Mouse (Mus musculus) heart, postnatal 14 days (tissue): ENCODE data around the gene Zfyve27. TPM values are rescaled to one million over a fixed set of nuclear protein-coding genes. Genes with fewer than 3 reads are reported as not detected.

Source experiments
- DNase-seq, 2 experiments: peaks; one replicate each; pipeline ENCODE4 v3.0.0; 2021 to 2022
- intact Hi-C: fragments of 180-260 bp; cut with DNase I; formaldehyde crosslinking; loops from one replicate; pipeline ENCODE4 v1.15.1; 2025
- total RNA-seq, 2 experiments: library from RNA; stranded (reverse); gene quantifications; 2 replicates each; pipeline ENCODE4 v1.2.3; 2021

The Zfyve27 gene
- total RNA-seq, 2 experiments from 2014 or later: 24.6 to 26.5 TPM

DNA sequence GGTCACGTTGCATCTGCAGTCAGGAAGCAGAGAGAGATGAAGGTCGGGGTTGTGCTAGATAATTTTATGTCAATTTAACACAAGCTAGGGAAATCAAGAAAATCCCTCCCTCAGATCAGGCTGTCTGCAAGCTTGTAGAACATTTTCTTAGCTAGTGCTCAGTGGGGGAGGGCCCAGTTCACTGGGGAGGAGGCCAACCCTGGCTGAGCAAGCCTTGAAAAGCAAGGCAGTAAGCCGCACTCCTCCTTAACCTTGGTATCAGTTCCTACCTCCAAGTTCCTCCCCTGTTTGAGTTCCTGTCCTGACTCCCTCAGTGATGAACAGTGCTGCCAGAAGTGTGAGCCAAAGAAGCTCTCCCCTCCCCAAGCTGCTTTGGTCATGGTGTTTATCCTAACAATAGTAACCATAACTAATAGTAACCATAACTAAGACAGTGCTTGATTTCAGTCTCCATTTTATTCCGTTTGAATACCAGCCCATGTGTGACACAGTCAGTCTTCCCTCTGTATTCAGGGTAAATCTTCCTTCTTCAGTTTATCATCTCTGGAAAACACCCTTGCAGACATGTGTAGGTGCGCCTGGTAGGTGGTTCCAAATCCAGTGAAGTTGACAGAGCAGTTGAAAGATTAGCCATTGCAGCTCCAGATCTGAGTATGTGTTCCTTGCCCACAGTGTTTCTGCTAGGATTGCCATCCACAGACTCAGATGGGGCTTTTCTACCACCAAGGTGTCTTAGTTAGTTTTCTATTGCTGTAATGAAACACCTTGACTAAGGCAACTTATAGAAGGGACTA lies 23.8 kb upstream of the Zfyve27 start:
- DNase-seq: no peak
- intact Hi-C loops: no loop called here

DNA sequence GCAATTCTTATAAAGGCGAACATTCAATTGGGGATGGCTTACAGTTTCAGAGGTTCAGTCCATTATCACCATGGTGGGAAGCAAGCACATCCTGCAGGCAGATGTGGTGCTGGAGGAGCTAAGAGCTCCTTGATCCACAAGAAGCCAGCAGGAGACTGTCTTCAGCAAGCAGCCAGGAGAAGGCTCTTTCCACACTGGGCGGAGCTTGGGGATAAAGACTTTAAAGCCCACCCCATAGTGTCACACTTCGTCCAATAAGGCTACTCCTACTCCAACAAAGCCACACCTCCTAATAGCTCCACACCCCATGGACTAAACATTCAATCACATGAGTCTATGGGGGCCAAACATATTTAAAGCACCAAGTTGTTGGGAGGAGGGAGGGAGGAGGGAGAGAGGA lies 21.8 kb upstream of the Zfyve27 start:
- intact Hi-C loops: no loop called here
- no peak for DNase-seq

DNA sequence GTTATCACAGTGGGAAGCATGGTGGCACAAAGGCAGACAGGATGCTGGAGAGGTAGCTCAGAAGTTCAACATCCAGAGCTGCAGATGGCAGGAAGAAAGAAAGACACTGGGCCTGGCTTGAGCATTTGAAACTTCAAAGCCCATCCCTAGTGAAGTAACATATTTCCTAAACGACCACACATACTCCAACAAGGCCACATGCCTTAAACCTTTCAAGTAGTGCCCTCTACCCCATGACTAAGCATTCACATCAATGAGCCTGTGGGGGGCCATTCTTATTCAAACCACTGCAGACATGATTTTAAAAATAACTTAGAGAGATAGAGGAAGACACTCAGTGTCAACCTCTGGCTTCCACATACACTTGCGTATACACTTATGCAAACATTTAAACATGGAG lies 21.0 kb upstream of the Zfyve27 start:
- DNase-seq: no peak
- intact Hi-C loops: no loop called here

DNA sequence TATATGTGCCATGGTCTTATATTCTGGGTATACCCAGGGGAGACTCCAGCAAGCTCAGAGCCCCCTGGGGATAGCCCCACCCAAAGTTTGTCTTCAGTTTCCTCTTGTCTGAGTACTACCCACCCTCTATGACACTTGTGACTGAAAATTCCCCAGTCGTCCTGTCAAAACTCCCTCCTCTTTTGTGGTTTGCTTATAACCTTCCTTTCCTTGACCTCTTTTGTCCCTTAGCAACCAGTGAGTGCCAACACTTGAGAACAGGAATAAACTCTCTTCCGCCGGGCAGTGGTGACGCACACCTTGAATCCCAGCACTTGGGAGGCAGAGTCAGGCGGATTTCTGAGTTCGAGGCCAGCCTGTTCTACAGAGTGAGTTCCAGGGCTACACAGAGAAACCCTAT lies 19.7 kb upstream of the Zfyve27 start:
- intact Hi-C loops: loop anchor here (1.0 kb wide), 1 partner anchor 22 kb away; no protein-coding TSS in a partner anchor
- DNase-seq: no peak

DNA sequence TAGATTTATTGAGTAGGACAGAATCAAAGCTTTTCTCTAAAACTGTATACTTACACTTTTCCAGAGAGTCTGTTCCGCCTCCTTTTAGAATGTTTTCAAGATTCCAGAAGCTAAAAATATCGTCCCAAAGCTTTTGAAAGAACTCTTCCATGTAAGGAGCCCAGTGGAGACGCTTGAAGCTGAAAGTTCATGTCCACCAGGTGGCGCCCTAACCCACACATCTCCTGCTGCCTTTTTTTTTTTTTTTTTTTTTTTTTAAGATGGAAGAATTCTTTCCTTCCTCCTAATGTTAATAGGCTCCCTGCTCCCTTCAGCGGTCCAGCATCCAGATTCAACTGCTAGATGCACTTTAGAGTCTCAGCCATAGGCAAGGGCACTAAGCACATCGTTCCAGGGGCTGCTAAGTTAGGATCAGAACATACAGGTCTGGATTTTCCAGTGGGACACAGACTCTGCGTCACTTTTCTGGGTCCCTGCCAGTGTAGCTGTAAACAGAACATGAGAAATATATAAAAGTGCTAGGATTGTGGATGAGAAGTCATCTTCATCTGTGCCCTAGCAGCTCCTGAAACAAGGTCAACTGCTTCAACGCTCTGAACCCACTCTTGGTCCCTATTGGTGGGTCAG lies 19.1 kb upstream of the Zfyve27 start:
- intact Hi-C loops: loop anchor here (1.0 to 5.0 kb wide), 2 partner anchors 22 to 107 kb away; partner anchors contain the start of gene Ankrd2

DNA sequence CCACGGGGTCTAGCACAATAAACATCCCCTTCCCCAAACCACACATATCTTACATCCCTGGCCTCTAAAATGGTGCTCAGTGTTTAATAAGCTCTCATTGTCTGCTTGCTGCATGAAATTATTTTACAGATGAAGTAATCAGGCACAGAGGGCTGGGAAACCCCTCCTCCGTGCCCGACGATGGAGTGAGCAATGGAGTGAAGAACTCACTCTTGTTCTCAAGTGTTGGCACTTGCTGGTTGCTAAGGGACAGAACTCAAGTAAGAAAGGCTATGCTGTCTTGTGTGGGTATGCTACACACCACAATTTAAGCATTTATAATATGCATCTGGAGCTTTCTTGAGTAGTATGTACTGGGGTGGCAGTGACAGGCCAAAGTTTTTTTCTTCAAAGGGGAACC lies 18.5 kb upstream of the Zfyve27 start:
- DNase-seq: no peak
- intact Hi-C loops: loop anchor here (5.0 kb wide), 1 partner anchor 108 kb away; the partner anchor contains the start of gene Ankrd2

More for the DNA sequence above, 19.1 kb upstream of the Zfyve27 start:
- peak; percentile 88 to 92 for DNase-seq

DNA sequence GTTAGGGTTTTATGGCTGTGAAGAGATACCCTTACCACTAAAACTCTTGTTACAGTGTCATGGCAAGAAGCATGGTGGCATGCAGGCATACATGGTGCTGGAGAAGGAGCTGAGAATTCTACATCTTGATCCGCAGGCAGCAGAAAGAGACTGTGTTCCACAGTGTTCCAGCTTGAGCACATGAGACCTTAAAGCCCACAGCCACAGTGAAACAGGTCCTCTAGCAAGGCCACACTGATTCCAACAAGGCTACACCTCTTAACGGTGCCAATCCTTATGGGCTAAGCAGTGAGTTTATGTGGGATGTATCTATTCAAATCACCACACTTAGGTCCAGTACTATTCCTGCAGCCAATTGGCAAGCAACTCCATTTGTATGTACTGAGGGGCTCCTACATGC lies 18.0 kb upstream of the Zfyve27 start:
- DNase-seq: no peak
- intact Hi-C loops: loop anchor here (5.0 kb wide), 1 partner anchor 108 kb away; the partner anchor contains the start of gene Ankrd2

DNA sequence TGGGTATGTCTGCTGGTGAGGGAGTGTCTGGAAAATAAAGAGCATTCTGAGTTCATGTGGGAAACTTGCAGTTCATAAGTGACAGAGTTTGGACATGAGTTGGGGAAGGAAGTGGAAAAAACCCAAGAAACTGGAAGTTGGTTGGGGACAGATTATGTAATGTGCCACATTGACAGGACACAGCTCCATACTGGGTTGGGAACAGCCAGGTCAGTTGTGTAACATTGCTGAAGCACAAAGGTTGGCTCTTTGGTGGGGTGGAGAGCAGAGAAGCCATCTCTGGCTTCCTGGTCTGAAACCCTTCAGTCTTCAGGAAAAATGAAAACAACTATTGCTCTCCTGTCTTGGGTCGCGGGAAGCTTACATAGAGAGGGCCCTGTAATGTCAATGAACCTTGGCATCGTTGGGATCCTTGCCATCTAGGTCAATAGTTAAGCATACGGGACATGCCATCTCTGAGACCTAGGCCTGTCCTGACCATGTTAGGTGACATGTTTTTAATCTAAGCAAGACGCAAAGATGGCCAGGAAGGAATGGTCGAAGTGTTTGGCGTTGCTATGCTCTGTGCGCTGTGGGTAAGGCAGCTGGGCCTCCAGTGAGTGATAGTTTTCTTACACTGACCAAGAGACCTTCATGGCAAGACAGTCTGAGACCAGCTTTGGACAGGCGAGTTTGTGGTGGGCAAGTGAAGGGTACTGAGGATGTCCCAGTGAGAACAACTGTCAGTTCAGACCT lies 17.3 kb upstream of the Zfyve27 start:
- no peak for DNase-seq

DNA sequence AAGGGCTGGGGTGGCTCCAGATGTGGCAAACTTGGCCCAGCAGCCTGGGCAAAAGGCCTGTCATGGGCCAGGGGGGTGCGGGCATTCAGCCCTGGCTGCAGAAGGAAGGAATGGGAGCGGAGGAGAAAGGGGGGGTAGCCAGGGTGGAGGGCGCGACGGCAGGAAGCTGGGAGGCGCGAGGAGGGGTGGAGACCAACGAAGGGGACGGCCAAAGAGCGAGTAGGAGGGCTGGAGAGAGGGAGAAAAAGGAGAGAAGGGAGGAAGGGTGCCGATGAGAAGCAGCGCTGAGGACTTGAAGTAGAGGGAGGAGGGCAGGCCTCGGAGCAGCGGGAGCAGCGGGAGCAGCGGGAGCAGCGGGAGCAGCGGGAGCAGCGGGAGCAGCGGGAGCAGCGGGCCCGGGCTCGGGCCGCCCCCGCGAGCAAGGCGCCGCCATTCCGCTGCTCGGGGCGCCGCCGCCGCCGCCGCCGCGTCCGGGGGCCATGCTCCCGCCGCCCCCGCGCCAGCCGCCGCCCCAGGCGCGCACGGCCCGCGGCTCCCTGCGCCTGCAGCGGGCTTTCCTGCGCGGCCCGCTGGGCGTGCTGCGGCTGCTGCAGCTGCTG lies 16.5 kb upstream of the Zfyve27 start, which contains the start of gene Marveld1:
TSS of gene Marveld1 (plus strand) at position 231 of the 599 bp plus-strand sequence.
- intact Hi-C loops: loop anchor here (5.0 kb wide), 1 partner anchor 110 kb away; the partner anchor contains the start of gene Ankrd2
- DNase-seq: peak; percentile 81 to 83

More for the DNA sequence above, 17.3 kb upstream of the Zfyve27 start:
- intact Hi-C loops: loop anchor here (5.0 kb wide), 1 partner anchor 109 kb away; the partner anchor contains the start of gene Ankrd2

DNA sequence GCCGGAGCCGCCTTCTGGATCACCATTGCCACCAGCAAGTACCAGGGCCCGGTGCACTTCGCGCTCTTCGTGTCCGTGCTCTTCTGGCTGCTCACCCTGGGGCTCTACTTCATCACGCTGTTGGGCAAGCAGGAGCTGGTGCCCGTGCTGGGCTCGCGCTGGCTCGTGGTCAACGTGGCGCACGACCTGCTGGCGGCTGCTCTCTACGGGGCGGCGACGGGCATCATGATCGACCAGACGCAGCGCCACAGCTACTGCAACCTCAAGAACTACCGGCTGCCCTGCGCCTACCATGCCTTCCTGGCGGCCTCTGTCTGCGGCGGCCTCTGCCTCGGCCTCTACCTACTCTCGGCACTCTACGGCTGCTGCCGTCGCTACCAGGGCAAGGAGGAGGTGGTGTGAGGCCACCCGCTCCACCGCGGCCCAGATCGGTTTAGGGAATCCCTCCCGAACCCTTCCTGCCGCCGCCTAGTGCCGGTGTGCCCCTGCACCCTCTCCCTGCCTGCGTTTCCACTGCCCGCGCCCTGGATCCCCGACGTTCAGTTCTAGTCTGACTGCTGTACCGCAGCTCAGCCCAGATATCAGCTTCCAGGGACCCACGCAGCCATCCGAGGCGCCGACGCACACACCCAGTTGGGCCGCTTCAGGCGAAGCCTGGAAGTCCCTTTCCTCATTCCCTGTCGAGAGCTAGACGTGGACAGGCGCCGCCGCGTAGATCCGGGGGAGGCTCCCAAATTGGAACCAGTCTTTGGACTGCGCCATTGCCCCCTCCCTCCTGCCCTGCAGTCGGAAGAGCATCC lies 15.8 kb upstream of the Zfyve27 start:
- intact Hi-C loops: loop anchor here (5.0 kb wide), 1 partner anchor 111 kb away; the partner anchor contains the start of gene Ankrd2
- peak; percentile 74 to 75 for DNase-seq

DNA sequence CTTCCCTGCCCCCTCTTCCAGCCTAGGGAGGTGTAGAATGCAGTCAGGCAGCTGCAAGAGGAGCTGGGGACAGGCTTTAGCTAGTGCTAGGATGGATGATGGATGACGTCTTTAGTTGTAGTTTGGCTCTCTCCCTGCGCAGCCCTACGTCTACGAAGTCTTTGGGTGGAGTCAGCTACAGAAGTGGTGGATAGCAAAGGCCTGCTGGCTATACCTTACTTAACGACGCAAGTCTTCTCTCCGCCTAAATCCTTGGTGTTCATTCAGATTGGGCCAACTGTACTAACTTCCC lies 15.2 kb upstream of the Zfyve27 start:
- intact Hi-C loops: loop anchor here (5.0 kb wide), 1 partner anchor 111 kb away; the partner anchor contains the start of gene Ankrd2

DNA sequence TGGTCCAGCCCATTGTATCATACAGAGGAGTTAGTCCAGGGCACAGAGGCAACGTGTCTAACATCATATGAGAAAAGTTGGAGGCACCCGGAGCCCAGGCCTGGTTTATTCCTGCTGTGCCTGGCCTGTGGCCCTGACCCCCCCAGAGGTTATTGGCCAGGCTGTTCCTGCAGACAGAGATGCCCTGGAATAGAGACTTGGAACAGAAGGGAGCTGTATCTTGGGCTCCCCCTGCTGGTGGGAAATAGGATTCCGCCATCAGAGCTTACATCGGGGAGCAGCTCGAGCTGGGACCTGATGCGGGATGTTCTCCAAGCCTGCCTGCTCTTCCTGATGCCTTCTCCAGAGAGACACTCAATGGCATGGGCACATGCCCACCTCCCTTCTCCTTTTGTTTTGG lies 11.8 kb upstream of the Zfyve27 start:
- peak; percentile 86 to 93 for DNase-seq
- intact Hi-C loops: no loop called here

More for the DNA sequence above, 15.2 kb upstream of the Zfyve27 start:
- DNase-seq: no peak

DNA sequence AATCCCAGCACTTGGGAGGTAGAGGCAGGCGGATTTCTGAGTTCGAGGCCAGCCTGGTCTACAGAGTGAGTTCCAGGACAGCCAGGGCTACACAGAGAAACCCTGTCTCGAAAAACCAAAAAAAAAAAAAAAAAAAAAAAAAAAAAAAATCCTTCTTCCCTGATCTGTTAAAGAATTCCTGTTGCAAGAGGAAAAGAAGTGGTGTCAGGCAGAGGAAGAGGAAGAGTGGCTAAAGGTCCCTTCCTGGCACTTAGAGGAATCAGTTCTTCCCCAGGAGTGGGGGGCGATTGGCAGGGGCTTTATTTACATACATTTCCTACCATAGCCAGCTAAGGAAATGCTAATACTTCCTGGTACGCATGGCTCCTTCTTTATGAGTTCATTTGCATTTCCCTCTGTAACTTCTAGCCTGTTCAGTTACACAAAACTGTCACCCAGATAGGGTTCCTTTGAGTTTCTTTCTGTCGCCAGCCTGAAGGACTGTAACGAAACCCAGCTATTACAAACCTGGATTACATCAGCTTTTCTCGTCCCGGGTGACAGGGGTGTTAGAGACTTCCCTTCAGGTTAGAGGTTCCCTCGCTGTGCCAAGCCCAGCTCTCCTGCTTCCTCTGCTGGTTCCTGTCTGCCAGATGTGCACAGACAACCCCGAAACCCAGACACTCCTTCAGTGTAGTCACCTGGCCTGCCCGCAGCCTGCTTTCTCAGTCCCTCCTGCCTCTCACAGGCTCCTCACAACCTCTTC lies 6.1 kb upstream of the Zfyve27 start:
- no peak for DNase-seq
- intact Hi-C loops: no loop called here

DNA sequence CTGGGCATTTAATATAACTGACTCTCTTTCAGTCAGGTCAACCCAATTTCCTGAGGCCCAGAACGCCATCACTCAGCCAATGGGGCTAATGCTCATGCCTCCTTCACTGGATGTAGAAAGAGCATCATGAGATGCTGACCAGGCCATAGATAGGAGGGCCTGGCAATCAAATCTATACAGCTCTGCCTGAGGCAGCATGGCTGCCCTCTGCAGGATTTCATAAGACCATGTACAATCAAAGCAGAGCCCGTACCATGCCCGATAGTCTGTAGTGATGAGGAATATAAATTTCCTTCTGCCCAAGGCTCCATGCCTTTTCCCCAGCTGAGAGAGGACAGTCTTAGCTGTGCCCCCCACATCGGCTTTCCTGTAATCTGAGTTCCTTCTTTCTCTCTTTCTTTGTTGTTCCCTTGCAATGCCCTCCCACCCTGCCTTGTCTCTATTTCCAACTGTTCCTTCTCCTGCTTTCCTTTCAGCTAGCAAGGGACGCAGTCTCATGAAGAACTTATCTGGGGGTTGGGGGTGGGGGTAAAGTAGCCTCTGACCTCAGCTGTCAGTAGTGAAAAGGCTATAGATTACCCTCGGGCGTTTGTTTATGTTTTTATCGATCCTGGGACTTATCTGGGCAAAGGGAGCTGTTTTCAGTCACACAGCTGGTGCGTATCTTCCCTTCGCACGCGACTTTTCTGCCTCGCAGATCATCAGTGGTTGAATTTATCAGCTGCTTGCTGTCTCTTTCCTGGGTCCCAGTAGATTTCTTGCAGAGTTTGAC lies 5.3 kb upstream of the Zfyve27 start:
- DNase-seq: no peak
- intact Hi-C loops: no loop called here

DNA sequence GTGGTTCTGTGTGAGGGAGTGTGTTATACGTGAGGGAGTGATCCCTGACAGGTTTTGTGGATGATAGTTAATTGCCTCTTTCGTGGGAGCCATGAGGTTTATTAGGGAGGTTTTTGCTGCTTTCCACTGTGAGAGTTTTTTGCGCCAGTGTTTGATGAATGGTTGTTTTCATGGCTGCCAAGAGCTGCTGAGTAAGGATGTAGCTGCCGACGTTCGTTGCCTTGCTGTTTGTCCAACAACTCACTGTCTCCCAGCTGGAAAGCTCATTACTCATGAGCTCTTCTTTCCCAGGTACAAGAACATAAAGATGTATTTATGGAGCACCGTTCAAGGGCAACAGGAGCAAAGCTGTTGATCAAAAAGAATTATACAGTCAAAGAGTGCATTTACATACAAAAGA lies 437 bp downstream of the Zfyve27 start:
- intact Hi-C loops: no loop called here
- DNase-seq: no peak

DNA sequence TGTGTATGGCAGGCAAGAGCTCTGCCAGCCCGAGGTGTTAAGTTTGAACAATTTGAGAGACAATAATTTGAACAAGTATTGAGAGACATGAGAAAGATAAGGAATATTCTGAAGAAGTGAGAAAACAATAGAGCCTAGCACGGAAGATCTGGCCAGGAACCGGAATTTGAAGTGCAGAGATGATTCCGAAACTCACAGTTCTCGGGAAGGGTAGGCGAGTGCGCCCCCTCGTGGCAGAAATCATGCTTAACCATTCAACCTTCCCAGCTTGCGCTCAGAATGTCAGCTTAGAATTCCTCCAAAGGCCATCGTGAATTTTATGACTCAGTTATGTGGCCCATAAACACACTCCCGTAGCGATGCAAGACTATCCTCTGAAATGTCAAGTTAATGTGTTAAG lies 2.4 kb downstream of the Zfyve27 start:
- DNase-seq: peak; percentile 89 to 95
- intact Hi-C loops: loop anchor here (1.0 to 5.0 kb wide), 2 partner anchors 22 to 129 kb away; partner anchors contain the start of gene Ankrd2

DNA sequence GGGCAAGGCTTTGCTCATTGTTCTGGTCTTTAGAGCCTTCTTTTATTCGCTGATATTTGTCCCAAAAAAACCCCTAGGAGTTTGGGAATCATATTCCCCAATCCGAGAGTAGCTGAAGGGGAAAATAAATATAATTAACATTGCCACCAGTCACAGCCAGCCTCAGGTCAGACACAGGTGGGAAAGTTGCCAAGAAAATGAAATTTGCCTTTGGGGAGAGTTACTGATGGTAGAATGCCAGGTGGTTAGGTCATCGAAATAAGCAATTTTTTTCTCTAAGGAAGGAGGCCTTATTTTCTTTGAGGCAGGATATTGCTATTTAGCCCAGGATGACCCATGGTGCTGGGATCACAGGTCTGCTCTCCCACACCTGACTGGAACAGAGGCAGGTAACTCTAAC lies 3.0 kb downstream of the Zfyve27 start:
- DNase-seq: no peak
- intact Hi-C loops: loop anchor here (1.0 to 5.0 kb wide), 2 partner anchors 22 to 129 kb away; partner anchors contain the start of gene Ankrd2

DNA sequence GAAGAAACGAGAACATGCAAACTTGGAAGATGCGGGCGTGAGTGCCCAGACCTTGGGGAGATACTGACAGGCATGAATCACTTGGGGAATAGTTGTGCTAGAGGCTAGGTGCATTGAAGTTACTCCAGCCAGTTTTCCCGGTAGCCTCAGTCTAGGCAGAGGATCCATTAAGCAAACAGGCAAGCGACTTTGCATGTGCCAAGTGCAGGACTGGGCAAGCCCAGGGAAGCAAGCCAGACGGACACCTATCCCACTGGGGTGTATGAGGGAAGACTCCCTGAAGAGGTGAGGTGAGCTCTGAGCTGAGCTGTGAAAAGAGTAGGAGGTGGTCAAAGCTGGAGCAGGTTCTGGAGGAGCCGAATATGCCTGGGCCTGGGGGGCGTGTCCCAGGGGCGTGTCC lies 3.7 kb downstream of the Zfyve27 start:
- DNase-seq: no peak
- intact Hi-C loops: loop anchor here (5.0 kb wide), 1 partner anchor 130 kb away; the partner anchor contains the start of gene Ankrd2
